Mouse (Mus musculus): ENCODE measurements around the gene Taok3. TPM values are rescaled to one million over a fixed set of nuclear protein-coding genes. Genes with fewer than 3 reads are reported as not detected.

Taok3 gene
- total and polyA plus RNA-seq, 3 experiments = 58.4 to 213 (median 139) TPM

DNA sequence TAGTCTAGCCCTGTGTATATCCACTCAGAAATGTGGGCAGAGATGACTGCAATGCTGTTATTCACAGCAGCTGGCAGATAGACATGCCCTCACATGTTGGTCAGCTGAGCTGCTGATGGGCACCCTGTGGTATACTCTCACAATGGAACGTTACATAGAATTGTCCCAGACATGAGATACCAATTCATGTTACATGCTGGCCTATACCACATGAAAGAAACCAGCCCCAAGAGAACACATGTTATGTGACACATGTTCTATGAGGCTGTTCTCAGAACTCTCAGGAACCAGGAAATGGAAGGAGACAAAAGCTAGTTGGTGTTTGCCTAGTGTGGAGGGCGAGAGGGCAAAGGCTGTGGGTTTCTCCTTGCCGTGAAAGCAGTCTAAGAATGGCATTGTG is 62.5 kb downstream of the Taok3 start:
- Histone ChIP-seq H3K4me1 (ENCODE audit: insufficient read depth, low read depth, low read length) (no peaks in the 10 kb centered on the region), H3K4me3 (ENCODE audit: low read depth, low read length) (no peak overlapping the region), H3K9me3 (replicated peaks) (peaks cover 20% of the 10 kb centered on the region), H3K36me3 (replicated peaks) (peaks cover 93% of the 10 kb centered on the region), H3K27me3 (ENCODE audit: insufficient read depth, low read length) (no peaks in the 10 kb centered on the region)
- TF ChIP-seq POLR2AphosphoS5 (IDR thresholded peaks at IDR 0.05; ENCODE audit: insufficient replicate concordance, low read depth, low read length) = no peak
- no peak for TF ChIP-seq TAL1 (conservative IDR thresholded peaks at IDR 0.05; ENCODE audit: low read depth, low read length)
- TF ChIP-seq CTCF (IDR thresholded peaks at IDR 0.05; ENCODE audit: low read depth, low read length) = no peak
- no peak for TF ChIP-seq GATA1 (IDR thresholded peaks at IDR 0.05; ENCODE audit: borderline replicate concordance, low read length)
- TF ChIP-seq GATA2 (IDR thresholded peaks at IDR 0.05; ENCODE audit: borderline replicate concordance, low read depth, low read length) = no peak
- no peak for DNase-seq (ENCODE audit: low spot score)
- no peak for ATAC-seq (ENCODE audit: extremely low read depth, insufficient number of reproducible peaks, low FRiP score, poor library complexity, severe bottlenecking)

DNA sequence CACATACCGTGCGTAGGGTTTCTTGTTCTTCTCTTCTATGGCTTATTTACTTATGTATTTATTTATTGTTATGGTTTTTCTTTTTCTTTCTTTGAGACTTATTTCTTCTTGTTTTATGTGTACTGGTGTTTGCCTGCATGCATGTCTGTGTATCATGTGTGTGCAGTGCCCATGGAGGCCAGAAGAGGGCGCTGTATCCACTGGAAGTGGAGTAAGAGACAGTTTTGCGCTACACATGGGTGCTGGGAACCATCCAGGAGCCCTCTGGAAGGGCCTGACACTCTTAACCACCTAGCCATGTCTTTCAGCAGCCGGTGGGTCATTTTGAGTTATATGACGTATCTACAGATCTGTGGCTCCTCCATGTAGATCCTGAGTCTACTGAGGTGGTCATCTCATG is 64.9 kb downstream of the Taok3 start:
- Histone ChIP-seq H3K36me3 (replicated peaks) (peaks cover 94% of the 10 kb centered on the region), H3K4me3 (ENCODE audit: low read depth, low read length) (no peak overlapping the region), H3K9me3 (replicated peaks) (peaks cover 20% of the 10 kb centered on the region), H3K27me3 (ENCODE audit: insufficient read depth, low read length) (no peaks in the 10 kb centered on the region), H3K4me1 (ENCODE audit: insufficient read depth, low read depth, low read length) (no peaks in the 10 kb centered on the region)
- DNase-seq (ENCODE audit: low spot score) (no peak), ATAC-seq (ENCODE audit: extremely low read depth, insufficient number of reproducible peaks, low FRiP score, poor library complexity, severe bottlenecking) (no peak)
- no peak for TF ChIP-seq GATA2 (IDR thresholded peaks at IDR 0.05; ENCODE audit: borderline replicate concordance, low read depth, low read length)
- no peak for TF ChIP-seq GATA1 (IDR thresholded peaks at IDR 0.05; ENCODE audit: borderline replicate concordance, low read length)
- TF ChIP-seq CTCF (IDR thresholded peaks at IDR 0.05; ENCODE audit: low read depth, low read length) = no peak
- no peak for TF ChIP-seq TAL1 (conservative IDR thresholded peaks at IDR 0.05; ENCODE audit: low read depth, low read length)
- TF ChIP-seq POLR2AphosphoS5 (IDR thresholded peaks at IDR 0.05; ENCODE audit: insufficient replicate concordance, low read depth, low read length) = no peak

DNA sequence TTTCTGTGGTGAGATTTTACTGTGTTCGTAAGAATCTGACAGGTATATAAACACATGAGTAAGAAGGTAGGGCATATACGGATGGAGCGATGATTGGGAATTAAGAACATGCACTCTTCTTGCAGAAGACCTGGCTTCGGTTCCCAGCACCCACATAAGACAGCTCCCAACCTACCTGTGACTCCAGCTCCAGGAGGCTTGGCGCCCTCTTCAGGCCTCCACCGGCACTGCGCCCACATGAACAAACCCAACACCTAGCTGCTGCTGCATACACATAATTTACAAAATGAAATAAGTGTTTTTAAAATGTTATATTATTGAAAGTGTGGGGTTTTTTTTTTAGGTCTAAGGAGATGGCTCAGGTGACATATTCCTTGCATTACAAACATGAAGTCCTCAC is 65.7 kb downstream of the Taok3 start:
- no peak overlapping the region for H3K4me3 ChIP-seq (ENCODE audit: low read depth, low read length)
- H3K4me1 ChIP-seq (ENCODE audit: insufficient read depth, low read depth, low read length) = no peaks in the 10 kb centered on the region
- TF ChIP-seq CTCF (IDR thresholded peaks at IDR 0.05; ENCODE audit: low read depth, low read length) (no peak; the same call in 1 of the 2 replicates), TAL1 (conservative IDR thresholded peaks at IDR 0.05; ENCODE audit: low read depth, low read length) (no peak), GATA1 (IDR thresholded peaks at IDR 0.05; ENCODE audit: borderline replicate concordance, low read length) (no peak), GATA2 (IDR thresholded peaks at IDR 0.05; ENCODE audit: borderline replicate concordance, low read depth, low read length) (no peak), POLR2AphosphoS5 (IDR thresholded peaks at IDR 0.05; ENCODE audit: insufficient replicate concordance, low read depth, low read length) (no peak)
- peaks cover 20% of the 10 kb centered on the region for H3K9me3 ChIP-seq (replicated peaks)
- no peak for DNase-seq (ENCODE audit: low spot score)
- H3K27me3 ChIP-seq (ENCODE audit: insufficient read depth, low read length) = no peaks in the 10 kb centered on the region
- peaks cover 94% of the 10 kb centered on the region for H3K36me3 ChIP-seq (replicated peaks)
- no peak for ATAC-seq (ENCODE audit: extremely low read depth, insufficient number of reproducible peaks, low FRiP score, poor library complexity, severe bottlenecking)

DNA sequence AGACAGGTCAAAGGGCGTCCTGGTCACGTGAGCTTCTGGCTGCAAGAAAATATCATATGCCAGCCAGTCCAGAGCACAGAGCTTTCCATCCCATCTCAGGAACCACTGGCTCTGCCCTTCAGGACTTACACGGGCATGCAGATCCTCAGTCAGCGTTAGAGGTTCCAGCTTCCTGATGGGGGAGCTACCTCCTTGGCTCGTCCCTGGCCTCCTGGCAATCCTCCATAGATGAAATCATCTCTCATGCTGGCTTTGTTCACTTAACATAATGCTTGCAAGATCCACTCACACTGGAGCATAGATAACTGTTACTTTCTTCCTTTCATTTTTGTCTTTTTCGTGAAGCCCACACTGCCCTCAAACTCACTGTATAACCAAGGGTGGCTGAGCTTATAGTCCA is 72.1 kb downstream of the Taok3 start:
- H3K27me3 ChIP-seq (ENCODE audit: insufficient read depth, low read length) = no peaks in the 10 kb centered on the region
- ATAC-seq (ENCODE audit: extremely low read depth, insufficient number of reproducible peaks, low FRiP score, poor library complexity, severe bottlenecking) (no peak), DNase-seq (ENCODE audit: low spot score) (no peak)
- peaks cover 89% of the 10 kb centered on the region for H3K36me3 ChIP-seq (replicated peaks)
- TF ChIP-seq GATA2 (IDR thresholded peaks at IDR 0.05; ENCODE audit: borderline replicate concordance, low read depth, low read length) = no peak
- no peak for TF ChIP-seq CTCF (IDR thresholded peaks at IDR 0.05; ENCODE audit: low read depth, low read length)
- no peak for TF ChIP-seq TAL1 (conservative IDR thresholded peaks at IDR 0.05; ENCODE audit: low read depth, low read length)
- TF ChIP-seq POLR2AphosphoS5 (IDR thresholded peaks at IDR 0.05; ENCODE audit: insufficient replicate concordance, low read depth, low read length) = no peak
- TF ChIP-seq GATA1 (IDR thresholded peaks at IDR 0.05; ENCODE audit: borderline replicate concordance, low read length) = no peak
- no peaks in the 10 kb centered on the region for H3K9me3 ChIP-seq (replicated peaks)
- no peak overlapping the region for H3K4me3 ChIP-seq (ENCODE audit: low read depth, low read length)
- peaks cover 7% of the 10 kb centered on the region; the same call in 1 of the 2 replicates for H3K4me1 ChIP-seq (ENCODE audit: insufficient read depth, low read depth, low read length)

DNA sequence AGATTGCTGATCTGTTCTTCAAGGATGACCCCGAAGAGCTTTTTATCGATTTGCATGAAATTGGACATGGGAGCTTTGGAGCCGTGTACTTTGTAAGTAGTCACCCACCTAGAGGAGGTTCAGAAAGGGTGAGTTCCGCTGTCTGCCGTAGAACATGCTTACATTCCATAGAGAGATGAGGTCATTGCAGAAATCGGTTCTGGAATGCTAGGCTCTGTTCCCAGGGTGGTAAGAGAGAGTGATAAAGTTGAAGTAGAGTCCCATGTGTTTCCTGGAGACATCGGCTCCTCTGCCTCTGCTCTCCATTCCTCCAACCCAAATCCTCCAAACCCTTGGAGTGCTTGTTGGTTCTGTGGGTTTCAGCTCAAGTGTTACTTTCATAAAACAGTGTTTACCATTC is 73.8 kb downstream of the Taok3 start:
- no peaks in the 10 kb centered on the region for H3K27me3 ChIP-seq (ENCODE audit: insufficient read depth, low read length)
- peaks cover 92% of the 10 kb centered on the region for H3K36me3 ChIP-seq (replicated peaks)
- H3K9me3 ChIP-seq (replicated peaks) = peaks cover 7% of the 10 kb centered on the region
- H3K4me3 ChIP-seq (ENCODE audit: low read depth, low read length) = no peak overlapping the region
- DNase-seq (ENCODE audit: low spot score) = no peak
- TF ChIP-seq GATA1 (IDR thresholded peaks at IDR 0.05; ENCODE audit: borderline replicate concordance, low read length) (no peak), POLR2AphosphoS5 (IDR thresholded peaks at IDR 0.05; ENCODE audit: insufficient replicate concordance, low read depth, low read length) (no peak), CTCF (IDR thresholded peaks at IDR 0.05; ENCODE audit: low read depth, low read length) (no peak), GATA2 (IDR thresholded peaks at IDR 0.05; ENCODE audit: borderline replicate concordance, low read depth, low read length) (no peak), TAL1 (conservative IDR thresholded peaks at IDR 0.05; ENCODE audit: low read depth, low read length) (no peak)
- peaks cover 7% of the 10 kb centered on the region; the same call in 1 of the 2 replicates for H3K4me1 ChIP-seq (ENCODE audit: insufficient read depth, low read depth, low read length)
- no peak for ATAC-seq (ENCODE audit: extremely low read depth, insufficient number of reproducible peaks, low FRiP score, poor library complexity, severe bottlenecking)

DNA sequence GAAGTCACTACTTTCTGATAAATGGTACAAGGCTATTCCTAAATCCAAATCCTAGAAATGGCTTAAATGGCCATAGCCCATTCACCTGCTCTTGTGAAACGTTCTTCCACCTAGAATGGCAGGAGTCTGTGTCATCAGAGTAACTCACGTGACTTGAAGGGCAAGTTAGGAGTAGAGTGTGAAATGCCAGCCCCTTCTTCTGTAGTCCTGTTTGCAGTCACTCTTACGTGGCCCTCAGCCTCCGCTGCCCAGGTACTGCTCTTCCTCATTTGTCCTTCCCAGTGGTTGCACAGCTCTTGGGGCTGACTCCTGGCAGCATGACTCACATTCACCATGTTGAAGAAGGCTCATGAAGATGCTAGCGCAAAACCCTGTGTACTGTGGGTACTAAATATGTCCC is 74.7 kb downstream of the Taok3 start:
- Histone ChIP-seq H3K36me3 (replicated peaks) (peaks cover 92% of the 10 kb centered on the region), H3K9me3 (replicated peaks) (peaks cover 7% of the 10 kb centered on the region), H3K27me3 (ENCODE audit: insufficient read depth, low read length) (no peaks in the 10 kb centered on the region), H3K4me3 (ENCODE audit: low read depth, low read length) (no peak overlapping the region), H3K4me1 (ENCODE audit: insufficient read depth, low read depth, low read length) (peaks cover 7% of the 10 kb centered on the region; the same call in 1 of the 2 replicates)
- TF ChIP-seq POLR2AphosphoS5 (IDR thresholded peaks at IDR 0.05; ENCODE audit: insufficient replicate concordance, low read depth, low read length) = no peak
- no peak for TF ChIP-seq CTCF (IDR thresholded peaks at IDR 0.05; ENCODE audit: low read depth, low read length)
- no peak for TF ChIP-seq GATA2 (IDR thresholded peaks at IDR 0.05; ENCODE audit: borderline replicate concordance, low read depth, low read length)
- TF ChIP-seq GATA1 (IDR thresholded peaks at IDR 0.05; ENCODE audit: borderline replicate concordance, low read length) = no peak
- no peak for TF ChIP-seq TAL1 (conservative IDR thresholded peaks at IDR 0.05; ENCODE audit: low read depth, low read length)
- DNase-seq (ENCODE audit: low spot score) (no peak), ATAC-seq (ENCODE audit: extremely low read depth, insufficient number of reproducible peaks, low FRiP score, poor library complexity, severe bottlenecking) (no peak)

Data from G1E (cell line).